Mouse (Mus musculus) embryonic stem cell, embryonic (primary cell): ENCODE measurements around the gene 4933434E20Rik.

Experiments
- CTCF ChIA-PET, 4 experiments: fragments of 300-600 bp in 2 of 4; fragments of 350-600 bp in 2 of 4; sonication (Branson Sonifier 250); formaldehyde crosslinking; loops; one replicate each; lab custom pipeline; 2022; ENCODE audit warnings: inconsistent platforms in 2 of 4; lab: Charles Lee
- POLR2A ChIA-PET, 4 experiments: fragments of 300-600 bp in 2 of 4; fragments of 350-600 bp in 2 of 4; sonication (Branson Sonifier 250); formaldehyde crosslinking; loops; one replicate each; lab custom pipeline; 2022; ENCODE audit warnings: antibody characterized with exemption in 4 of 4, inconsistent platforms in 1 of 4; lab: Charles Lee

The 4933434E20Rik gene

DNA sequence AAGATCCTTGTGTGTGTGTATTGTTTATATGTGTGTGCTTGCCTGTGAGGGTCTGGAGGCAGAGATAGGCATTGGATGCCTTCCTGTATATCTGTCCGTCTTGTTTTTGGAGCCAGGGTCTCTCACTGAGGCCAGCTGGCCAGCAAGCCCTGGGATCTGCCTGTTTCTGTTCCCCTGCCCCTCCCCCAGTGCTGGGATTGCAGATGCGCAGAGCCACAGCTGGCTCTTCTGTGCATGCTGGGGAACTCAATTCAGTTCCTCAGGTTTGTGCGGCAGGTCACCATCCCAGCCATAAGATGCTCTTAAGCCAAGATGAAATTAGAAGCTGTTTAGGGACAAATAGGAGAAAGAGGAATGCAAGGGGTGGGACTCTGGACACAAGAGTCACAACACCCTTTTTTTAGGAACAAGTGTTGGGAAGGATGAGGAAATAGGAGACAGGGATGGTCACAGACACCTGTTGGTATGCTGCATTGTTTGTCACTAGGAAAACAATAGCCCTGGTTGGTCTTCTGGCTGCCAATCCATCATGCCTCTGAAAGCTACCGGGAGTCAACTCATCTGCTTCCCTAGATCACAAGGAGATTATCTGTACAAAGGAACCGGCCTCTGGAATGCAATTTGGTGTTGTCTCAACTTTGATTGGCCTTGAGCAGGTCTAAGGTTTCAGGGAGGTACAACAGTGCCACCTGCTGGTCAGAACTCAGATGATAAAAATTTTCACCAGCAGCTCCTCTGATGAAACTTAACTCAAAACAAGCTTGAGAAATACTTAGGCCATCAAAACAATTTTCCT is 25.7 kb downstream of the 4933434E20Rik start:
- ChIA-PET CTCF (interaction anchor here (0.5 to 3.7 kb wide), 56 partner anchors 8 to 699 kb away, joined by 3 to 36 read pairs (median 4); partner anchors contain the start of genes Atp8b2 (in 1 of the 4), Hax1 (in 1 of the 4) and Il6ra (in 1 of the 4)), POLR2A (interaction anchor here (0.6 to 15.3 kb wide), 71 partner anchors 9 to 659 kb away, joined by 3 to 400 read pairs (median 4); partner anchors contain the start of genes 4933434E20Rik (in 3 of the 4), Hax1 (in 3 of the 4), Nup210l (in 2 of the 4) and Cks1b (in 1 of the 4))

DNA sequence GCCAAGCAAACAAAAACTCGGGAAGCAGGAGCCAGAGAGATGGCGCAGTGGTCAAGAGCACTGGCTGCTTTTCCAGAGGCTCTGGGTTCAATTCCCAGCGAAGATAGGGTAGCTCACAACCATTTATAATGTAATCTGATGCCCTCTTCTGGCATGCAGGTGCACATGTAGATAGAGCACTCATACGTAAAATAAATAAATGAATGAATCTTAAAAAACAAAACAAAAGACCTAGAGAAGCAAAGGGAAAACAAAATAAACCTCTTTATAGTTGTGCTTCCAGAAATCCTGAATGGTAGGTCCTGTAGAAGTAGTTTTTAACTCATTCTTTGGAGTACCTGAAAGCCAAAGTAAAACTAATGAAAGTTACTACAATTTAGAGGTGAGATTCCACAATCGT is 26.8 kb downstream of the 4933434E20Rik start:
- ChIA-PET POLR2A (interaction anchor here in 3 of 4 experiments (0.6 to 15.3 kb wide), 32 partner anchors 7 to 551 kb away, joined by 3 to 400 read pairs (median 8); partner anchors contain the start of genes 4933434E20Rik (in 3 of the 3), Hax1 (in 2 of the 3), Nup210l (in 2 of the 3) and Ubap2l (in 1 of the 3)), CTCF (interaction anchor here (0.9 to 3.7 kb wide), 12 partner anchors 12 to 261 kb away, joined by 3 to 36 read pairs (median 8); partner anchors contain the start of gene Atp8b2 (in 1 of the 4))

GRCm38 (mm10) chr3:90079133-90079762 is 27.8 kb downstream of the 4933434E20Rik start:
- POLR2A ChIA-PET: interaction anchor here (0.5 to 15.3 kb wide), 69 partner anchors 9 to 661 kb away, joined by 3 to 400 read pairs (median 4); partner anchors contain the start of genes Hax1 (in 3 of the 4), 4933434E20Rik (in 2 of the 4), Gatad2b (in 2 of the 4) and Nup210l (in 2 of the 4)
- CTCF ChIA-PET: interaction anchor here (0.6 to 3.7 kb wide), 15 partner anchors 9 to 262 kb away, joined by 3 to 36 read pairs (median 4); partner anchors contain the start of genes Atp8b2 (in 1 of the 4), Hax1 (in 1 of the 4) and Il6ra (in 1 of the 4)

DNA sequence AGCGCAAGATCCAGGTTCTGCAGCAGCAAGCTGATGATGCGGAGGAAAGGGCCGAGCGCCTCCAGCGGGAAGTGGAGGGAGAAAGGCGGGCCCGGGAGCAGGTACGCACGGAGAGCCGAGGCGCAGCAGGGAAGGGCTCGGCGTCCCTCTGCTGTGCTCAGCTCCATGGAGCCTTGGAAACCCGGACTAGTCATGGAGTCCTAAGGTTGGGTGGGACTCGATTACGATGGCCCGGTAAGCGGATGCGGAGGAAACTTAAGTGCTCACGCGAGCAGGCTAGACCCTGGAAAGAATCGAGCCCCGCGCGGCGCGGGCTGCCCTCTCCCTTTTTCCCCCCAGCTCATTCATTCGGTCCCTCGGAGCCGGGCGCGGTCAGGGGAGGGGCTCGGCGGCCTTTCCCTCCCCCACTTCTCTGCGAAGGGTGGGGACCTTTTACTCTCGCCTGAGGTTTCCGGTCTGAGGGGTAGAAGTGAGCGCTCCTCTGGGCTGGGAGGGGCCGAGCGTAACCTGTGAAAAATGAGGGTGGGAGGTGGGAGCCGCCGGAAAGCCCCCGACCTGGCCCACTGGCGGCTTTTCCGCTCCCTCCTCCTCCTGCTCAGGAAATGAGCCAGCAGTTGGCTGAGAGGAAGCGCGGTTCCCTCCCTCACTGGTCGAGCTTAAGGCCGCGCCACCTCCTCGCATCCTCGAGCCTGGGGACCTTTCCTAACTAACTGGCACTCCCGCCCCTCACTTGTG is 28.5 kb downstream of the 4933434E20Rik start:
- POLR2A ChIA-PET: interaction anchor here (0.5 to 15.3 kb wide), 80 partner anchors 9 to 1804 kb away, joined by 3 to 400 read pairs (median 4); partner anchors contain the start of genes Hax1 (in 3 of the 4), Nup210l (in 3 of the 4), 4933434E20Rik (in 2 of the 4) and Gatad2b (in 2 of the 4)
- CTCF ChIA-PET: interaction anchor here in 2 of 4 experiments (0.6 to 3.7 kb wide), 13 partner anchors 8 to 577 kb away, joined by 3 to 21 read pairs (median 4); partner anchors contain the start of genes Atp8b2 (in 1 of the 2), Hax1 (in 1 of the 2) and Il6ra (in 1 of the 2)

DNA sequence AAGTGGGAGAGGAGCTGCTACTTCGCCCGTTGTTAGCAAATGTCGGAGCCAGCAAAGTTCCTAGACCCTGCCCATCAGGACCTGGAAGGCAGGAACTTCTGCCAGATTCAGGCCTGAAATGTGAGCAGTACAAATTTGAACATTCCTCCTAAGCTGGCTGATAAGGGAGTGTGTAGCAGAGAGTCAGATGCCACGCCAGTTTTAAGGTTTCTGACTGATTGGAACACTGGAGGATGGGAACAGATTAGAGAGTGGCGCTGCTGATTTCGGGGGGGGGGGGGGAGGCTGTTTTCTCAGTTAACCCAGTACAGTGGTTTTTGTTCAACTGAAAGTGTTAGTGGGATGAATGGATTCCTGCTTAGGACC is 29.0 kb downstream of the 4933434E20Rik start:
- ChIA-PET CTCF (interaction anchor here in 2 of 4 experiments (0.6 to 3.7 kb wide), 8 partner anchors 13 to 578 kb away, joined by 3 to 21 read pairs (median 4); partner anchors contain the start of genes Atp8b2 (in 1 of the 2) and Hax1 (in 1 of the 2)), POLR2A (interaction anchor here (0.6 to 15.3 kb wide), 67 partner anchors 8 to 1805 kb away, joined by 3 to 400 read pairs (median 5); partner anchors contain the start of genes Hax1 (in 3 of the 4), Nup210l (in 3 of the 4), 4933434E20Rik (in 2 of the 4) and Gatad2b (in 2 of the 4))

- ChIA-PET POLR2A (interaction anchor here (0.6 to 15.3 kb wide), 40 partner anchors 10 to 1315 kb away, joined by 3 to 400 read pairs (median 4); partner anchors contain the start of genes Hax1 (in 3 of the 4), Nup210l (in 2 of the 4), 4933434E20Rik (in 1 of the 4) and Gatad2b (in 1 of the 4)), CTCF (interaction anchor here in 3 of 4 experiments (0.6 to 0.9 kb wide), 4 partner anchors 17 to 1529 kb away, joined by 3 to 4 read pairs (median 4); partner anchors contain the start of gene Lamtor2 (in 1 of the 3))
Observed at GRCm38 (mm10) chr3:90081365-90082240, 30.2 kb downstream of the 4933434E20Rik start.

DNA sequence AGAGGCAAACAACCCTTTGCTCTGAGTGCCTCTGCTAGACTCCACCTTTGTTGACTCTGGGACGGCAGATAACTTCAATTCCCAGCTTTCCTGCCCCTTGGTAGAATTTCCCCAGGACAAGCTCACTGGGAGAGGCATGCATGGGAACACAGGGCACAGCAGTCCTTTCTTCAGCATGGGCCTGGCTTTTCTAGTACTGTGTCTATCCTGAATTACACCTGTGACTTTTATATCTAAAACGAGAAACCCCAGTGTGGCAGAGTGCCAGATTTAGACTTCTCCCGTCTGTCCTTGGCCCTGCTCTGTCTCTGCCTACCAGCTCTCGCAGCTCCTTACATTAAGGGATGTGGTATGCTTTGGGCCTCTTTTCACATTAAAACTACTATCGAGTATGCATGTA is 31.6 kb downstream of the 4933434E20Rik start:
- POLR2A ChIA-PET: interaction anchor here (0.5 to 15.3 kb wide), 15 partner anchors 10 to 513 kb away, joined by 3 to 400 read pairs (median 5); partner anchors contain the start of genes 4933434E20Rik (in 2 of the 4), Nup210l (in 2 of the 4), Hax1 (in 1 of the 4) and Ubap2l (in 1 of the 4)
- CTCF ChIA-PET: interaction anchor here in 3 of 4 experiments (0.6 to 1.4 kb wide), 3 partner anchors 38 to 705 kb away, joined by 3 to 5 read pairs (median 3); no protein-coding TSS in a partner anchor

DNA sequence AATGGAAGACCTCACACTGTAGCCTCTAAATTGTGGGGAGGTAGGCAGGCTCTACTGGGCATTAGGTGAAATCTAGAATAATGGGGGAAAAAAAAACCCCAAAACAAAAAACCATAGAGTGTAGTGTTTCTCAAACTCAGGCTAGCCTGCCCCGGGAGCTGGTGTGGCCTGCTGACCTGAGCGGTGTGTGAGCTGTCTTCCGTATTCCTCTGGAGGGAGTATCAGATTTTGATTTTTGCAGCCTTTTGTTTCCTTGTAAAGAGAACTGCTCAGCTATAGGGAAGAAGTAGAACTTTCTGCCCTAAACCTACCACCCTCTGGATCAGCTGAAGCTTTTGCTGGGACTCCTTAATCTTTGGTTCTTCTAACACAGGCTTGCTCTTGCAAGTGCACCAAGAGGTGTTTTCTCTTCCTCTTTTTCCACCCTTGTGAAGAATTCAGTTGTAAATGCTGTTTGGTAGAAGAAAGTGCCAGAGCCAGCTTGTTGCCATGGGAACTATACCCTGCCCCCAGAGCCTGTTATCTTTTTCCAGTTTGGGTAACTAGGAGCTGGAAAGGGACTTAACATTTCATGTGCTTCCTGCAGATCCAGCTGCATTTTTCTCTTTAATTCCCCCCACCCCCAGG is 32.4 kb downstream of the 4933434E20Rik start:
- CTCF ChIA-PET: interaction anchor here in 2 of 4 experiments (0.6 to 1.4 kb wide), 5 partner anchors 19 to 136 kb away, joined by 3 read pairs; no protein-coding TSS in a partner anchor
- POLR2A ChIA-PET: interaction anchor here (0.7 to 15.3 kb wide), 18 partner anchors 9 to 164 kb away, joined by 3 to 400 read pairs (median 3); partner anchors contain the start of genes 4933434E20Rik (in 3 of the 4), Nup210l (in 2 of the 4), Hax1 (in 1 of the 4) and Slc39a1 (in 1 of the 4)

DNA sequence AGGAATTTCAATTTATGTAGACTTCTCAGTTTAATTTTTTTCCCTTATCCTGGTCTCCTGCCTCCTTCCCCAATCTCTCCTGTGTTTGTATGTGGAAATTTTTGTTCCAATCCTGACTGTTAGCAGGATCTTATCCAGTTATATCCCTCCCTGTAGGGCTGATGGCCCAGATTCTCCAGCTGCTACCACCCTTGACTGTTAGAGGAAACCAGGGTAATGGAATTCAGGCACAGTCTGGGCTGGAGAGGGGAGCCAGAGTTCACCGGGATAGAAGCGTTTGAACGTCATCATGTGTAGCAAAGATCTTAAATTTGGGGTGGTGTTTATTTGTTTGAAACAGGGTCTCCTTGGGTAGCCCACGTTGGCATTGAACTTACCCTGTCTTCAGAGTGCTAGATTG is 33.4 kb downstream of the 4933434E20Rik start:
- CTCF ChIA-PET: interaction anchor here in 2 of 4 experiments (0.6 to 1.1 kb wide), 5 partner anchors 29 to 350 kb away, joined by 3 to 4 read pairs (median 3); no protein-coding TSS in a partner anchor

GRCm38 (mm10) chr3:90085281-90085680 is 33.8 kb downstream of the 4933434E20Rik start:
- CTCF ChIA-PET: interaction anchor here in 3 of 4 experiments (0.6 to 1.1 kb wide), 7 partner anchors 21 to 349 kb away, joined by 3 to 4 read pairs (median 3); no protein-coding TSS in a partner anchor
- POLR2A ChIA-PET: interaction anchor here in 3 of 4 experiments (0.5 to 15.3 kb wide), 20 partner anchors 8 to 163 kb away, joined by 3 to 400 read pairs (median 4); partner anchors contain the start of genes Nup210l (in 2 of the 3), Hax1 (in 1 of the 3), Slc39a1 (in 1 of the 3) and Tpm3 (in 1 of the 3)

More for the DNA sequence above, 33.4 kb downstream of the 4933434E20Rik start:
- POLR2A ChIA-PET: interaction anchor here (0.5 to 15.3 kb wide), 16 partner anchors 8 to 164 kb away, joined by 3 to 400 read pairs (median 4); partner anchors contain the start of genes Nup210l (in 2 of the 4), Hax1 (in 1 of the 4), Slc39a1 (in 1 of the 4) and Tpm3 (in 1 of the 4)

DNA sequence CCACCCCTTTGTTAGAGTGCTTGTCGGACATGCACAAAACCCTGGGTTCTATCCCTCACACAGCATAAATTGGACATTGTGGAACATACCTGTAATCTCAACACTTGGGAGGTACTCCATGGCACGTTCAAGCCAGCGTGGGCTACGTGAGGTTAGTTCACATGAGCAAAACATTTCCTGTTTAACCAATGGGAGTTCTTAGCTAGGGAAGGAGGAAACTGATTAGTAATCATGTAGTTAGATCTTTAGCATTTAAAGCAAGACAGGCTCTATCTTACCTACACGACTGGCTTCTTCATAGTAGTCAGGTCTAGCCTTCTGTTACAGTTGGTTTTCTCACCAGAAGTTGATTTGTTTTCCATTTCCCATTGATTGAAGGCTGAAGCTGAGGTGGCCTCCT is 34.6 kb downstream of the 4933434E20Rik start:
- ChIA-PET CTCF (interaction anchor here in 2 of 4 experiments (0.6 to 0.8 kb wide), 3 partner anchors 28 to 357 kb away, joined by 3 to 4 read pairs (median 3); no protein-coding TSS in a partner anchor), POLR2A (interaction anchor here in 3 of 4 experiments (0.7 to 15.3 kb wide), 15 partner anchors 7 to 126 kb away, joined by 3 to 400 read pairs (median 4); partner anchors contain the start of gene Nup210l (in 2 of the 3))

DNA sequence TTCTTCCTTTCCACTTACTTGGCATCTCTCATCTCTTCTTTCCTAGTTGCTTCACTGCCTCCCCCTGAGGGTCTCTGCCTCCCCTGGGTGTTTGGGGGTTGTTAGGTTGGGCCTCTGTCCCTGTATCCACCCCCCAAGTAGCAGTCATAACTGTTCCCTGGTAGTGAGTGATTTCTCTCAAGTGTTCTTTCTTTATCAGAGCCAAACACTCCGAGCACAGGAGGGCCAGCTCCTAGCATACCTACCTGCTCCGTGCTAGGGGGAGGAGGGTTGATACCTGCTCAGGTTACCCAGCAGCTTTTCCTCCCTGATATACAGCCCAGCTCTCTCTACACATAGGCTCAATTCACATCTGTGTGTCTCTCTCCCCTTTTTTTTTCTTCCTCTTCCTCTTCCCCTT is 37.2 kb downstream of the 4933434E20Rik start:
- CTCF ChIA-PET: interaction anchor here in 2 of 4 experiments (0.7 to 1.4 kb wide), 2 partner anchors 11 to 12 kb away, joined by 3 to 5 read pairs; no protein-coding TSS in a partner anchor
- POLR2A ChIA-PET: interaction anchor here in 3 of 4 experiments (1.3 to 15.3 kb wide), 10 partner anchors 5 to 424 kb away, joined by 4 to 400 read pairs (median 7); partner anchors contain the start of genes Hax1 (in 2 of the 3), Nup210l (in 2 of the 3) and Ubap2l (in 1 of the 3)

DNA sequence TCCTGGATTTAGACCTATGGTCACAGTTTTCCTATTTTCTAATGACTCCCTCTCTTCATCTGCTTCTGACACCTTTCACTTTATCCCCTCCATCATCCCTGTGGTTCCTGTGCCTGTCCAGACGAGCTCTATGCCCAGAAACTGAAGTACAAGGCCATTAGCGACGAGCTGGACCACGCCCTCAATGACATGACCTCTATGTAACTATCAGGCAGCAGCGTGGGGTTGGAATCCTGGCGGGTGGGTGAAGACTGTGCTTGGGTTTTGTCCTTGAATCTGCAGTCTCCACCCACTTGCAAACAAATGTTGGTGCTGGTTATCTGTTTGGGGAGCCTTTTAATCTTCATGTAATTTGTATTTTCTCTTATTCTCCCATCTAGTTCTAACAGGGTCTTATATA is 39.5 kb downstream of the 4933434E20Rik start:
- POLR2A ChIA-PET: interaction anchor here (0.6 to 16.5 kb wide), 15 partner anchors 8 to 123 kb away, joined by 3 to 400 read pairs (median 5); partner anchors contain the start of genes Hax1 (in 1 of the 4), Nup210l (in 1 of the 4), Rab13 (in 1 of the 4) and Rps27 (in 1 of the 4)

More for the DNA sequence above, 39.5 kb downstream of the 4933434E20Rik start:
- CTCF ChIA-PET: interaction anchor here in 2 of 4 experiments (1.0 to 1.4 kb wide), 3 partner anchors 13 to 46 kb away, joined by 3 to 4 read pairs (median 3); partner anchors contain the start of gene Nup210l (in 1 of the 2)
